8 mouse cellular contexts compared by ENCODE assay signal in genomic region chr2:129633077-129633732, GRCm38 (mm10). TPM values are rescaled to one million over a fixed set of nuclear protein-coding genes. Genes with fewer than 3 reads are reported as not detected.
DNase-seq lines count a peak whose midpoint lies in the region; ATAC-seq lines count a peak whose summit lies in the region.

No protein-coding gene starts in this region.

- no peak overlapping the region for H3K27ac ChIP-seq in midbrain, embryonic 14.5 days (replicated peaks; ENCODE audit: low read depth, low read length)

- no peaks in the 10 kb centered on the region for H3K4me1 ChIP-seq in midbrain, embryonic 14.5 days (ENCODE audit: control insufficient read depth, insufficient read depth, low read length)

- peak; percentile 98 for ATAC-seq in megakaryocyte progenitor cell, adult 5-6 weeks (replicated peaks; ENCODE audit: poor library complexity)
- ATAC-seq in midbrain, embryonic 14.5 days (ENCODE audit: low FRiP score, low TSS enrichment): no peak

- 81% methylated on average over 9 of the region's 9 CpGs for WGBS in midbrain, embryonic 14.5 days

- H3K9me3 ChIP-seq in midbrain, embryonic 14.5 days (ENCODE audit: control insufficient read depth, low read length): no peaks in the 10 kb centered on the region

- H3K4me3 ChIP-seq in midbrain, embryonic 14.5 days (replicated peaks; ENCODE audit: low read depth, low read length): no peak overlapping the region

- peak; percentile 39 to 66 for DNase-seq in frontal cortex, postnatal 14 days (ENCODE audit: low spot score in 2 of 2)
- DNase-seq in frontal cortex, postnatal 25 days (ENCODE audit: low spot score in 2 of 2): no peak
- DNase-seq in Muller cell, postnatal 12 days (ENCODE audit: inconsistent ontology term): peak; percentile 77
- DNase-seq in gastrocnemius, postnatal 10 days: peak; percentile 55
- DNase-seq in kidney, adult 9 months: peak; percentile 60
- no peak for DNase-seq in yolk sac, embryonic 10.5 days (ENCODE audit: low spot score)
- no peak for DNase-seq in midbrain, embryonic 14.5 days

- no peaks in the 10 kb centered on the region for H3K27me3 ChIP-seq in midbrain, embryonic 14.5 days (ENCODE audit: control insufficient read depth, insufficient read depth, low read length)

- H3K36me3 ChIP-seq in midbrain, embryonic 14.5 days (ENCODE audit: control insufficient read depth, insufficient read depth, low read length): peaks cover 17% of the 10 kb centered on the region

- no peak overlapping the region for H3K9ac ChIP-seq in midbrain, embryonic 14.5 days (replicated peaks; ENCODE audit: low read length)

- no peak overlapping the region for H3K4me2 ChIP-seq in midbrain, embryonic 14.5 days (ENCODE audit: low read length)

RNA-seq across cellular contexts. Expression of gene Sirpa, which starts 40.6 kb away (rescaled TPM):
- total RNA-seq in gastrocnemius, postnatal 10 days (2021): 10 to 100 TPM; 17.2 to 29.1 TPM
- total RNA-seq in megakaryocyte progenitor cell, adult 5-6 weeks (2015): 62.3 and 67.6 TPM in 2 replicates
- total RNA-seq in megakaryocyte progenitor cell, adult 5-6 weeks (2017): 67.5 and 73.8 TPM in 2 replicates
- polyA plus RNA-seq in midbrain, embryonic 14.5 days (2014; fragmentation: Nextera tagmentation; extraction: Ambion mirVana): 28.3 and 35.7 TPM in 2 replicates

Comparison
In these comparisons a context has a peak if more than half of its experiments do, and no peak if none do; other contexts are left out.
1. DNase-seq: peak in frontal cortex, postnatal 14 days (2 of 2), Muller cell, postnatal 12 days (single experiment), gastrocnemius, postnatal 10 days (single experiment) and kidney, adult 9 months (single experiment); none in frontal cortex, postnatal 25 days (0 of 2), yolk sac, embryonic 10.5 days (single experiment) and midbrain, embryonic 14.5 days (single experiment).